Mouse (Mus musculus) heart, postnatal 0 days (tissue): Measurements from ENCODE around the gene Coq9.

Experiments used
- CTCF ChIP-seq: IDR thresholded peaks from 2 replicates; pipeline ENCODE4 v1.5.1; 2016; ENCODE audit warnings: antibody characterized with exemption, control low read depth, low read depth
- EP300 ChIP-seq: IDR thresholded peaks from 2 replicates; pipeline ENCODE4 v1.6.1; 2016; ENCODE audit warnings: antibody characterized with exemption, low read depth

- TF ChIP-seq CTCF = no peak
- TF ChIP-seq EP300 = no peak
Measured at GRCm38 (mm10) chr8:94825170-94825569, 13.0 kb upstream of the Coq9 start.
